Mouse (Mus musculus) kidney, adult 2 months (tissue): ENCODE data around the gene Ganab. TPM values are rescaled to one million over a fixed set of nuclear protein-coding genes. Genes with fewer than 3 reads are reported as not detected.

Source experiments
- DNase-seq: peaks from one replicate; pipeline ENCODE4 v3.0.0; 2021
- H3K27ac ChIP-seq: fragments of 200-500 bp; 2 replicates; pipeline ENCODE4 v1.5.1; 2012; ENCODE audit warnings: low read depth, low read length, control low read depth, inconsistent platforms; ENCODE audit not compliant: insufficient read depth
- H3K27me3 ChIP-seq: fragments of 200-500 bp; replicated peaks from 2 replicates; pipeline ENCODE4 v1.6.1; 2012; ENCODE audit warnings: mild to moderate bottlenecking, moderate library complexity, low read length, inconsistent platforms; ENCODE audit not compliant: control insufficient read depth, insufficient read depth
- H3K36me3 ChIP-seq: fragments of 200-500 bp; 2 replicates; pipeline ENCODE4 v1.6.1; 2012; ENCODE audit warnings: mild to moderate bottlenecking, moderate library complexity, low read length, inconsistent platforms; ENCODE audit not compliant: control insufficient read depth, insufficient read depth
- H3K4me1 ChIP-seq: fragments of 200-500 bp; 2 replicates; pipeline ENCODE4 v1.6.1; 2011; ENCODE audit warnings: low read length; ENCODE audit not compliant: control insufficient read depth, insufficient read depth
- H3K4me3 ChIP-seq: fragments of 200-500 bp; 2 replicates; pipeline ENCODE4 v1.5.1; 2011; ENCODE audit warnings: mild to moderate bottlenecking, low read depth, low read length, control low read depth; ENCODE audit not compliant: insufficient read depth
- CTCF ChIP-seq: fragments of 200-500 bp; conservative IDR thresholded peaks from 2 replicates; pipeline ENCODE4 v1.5.1; 2011; ENCODE audit warnings: low read depth, mild to moderate bottlenecking, control low read depth, low read length, moderate library complexity, mixed read lengths; ENCODE audit not compliant: insufficient read depth, insufficient read length
- POLR2A ChIP-seq: fragments of 200-500 bp; IDR thresholded peaks from one replicate; pipeline ENCODE4 v1.6.1; 2011; ENCODE audit warnings: low read depth, low read length, control low read depth
- WGBS: fragments of 180-500 bp; shearing (Covaris S2); methylation state at CpG from one replicate; pipeline ENCODE4 v1.1.7; 2018; 5-methylcytosine and 5-hydroxymethylcytosine counted together
- polyA plus RNA-seq: library from polyadenylated mRNA; depleted of rRNA; stranded (reverse); fragments of >200 nt; gene quantifications from 2 replicates; pipeline ENCODE4 v1.2.3, GENCODE M21; 2012; rRNA removed

The Ganab gene
- 130 and 136 TPM in 2 replicates for polyA plus RNA-seq

GRCm38 (mm10) chr19:8897865-8898495 is at the start of gene Ganab:
Ganab (plus strand) TSS chr19:8898071.
- Histone ChIP-seq H3K4me1 (no peaks in the 10 kb centered on the region; the same call in 1 of the 2 replicates), H3K4me3 (peak within 1 kb of the TSS; percentile 88), H3K36me3 (no peaks in the 10 kb centered on the region; the same call in none of the 2 replicates), H3K27me3 (no peaks in the 10 kb centered on the region), H3K27ac (peak within 1 kb of the TSS; percentile 83)
- under 1% methylated on average over 53 of the region's 53 CpGs for WGBS
- TF ChIP-seq CTCF, result no peak
- TF ChIP-seq POLR2A, result peak; percentile 75
- DNase-seq, result peak; percentile 98

- no peaks in the 10 kb centered on the region for H3K27me3 ChIP-seq
Observed at GRCm38 (mm10) chr19:8848356-8848755, 49.5 kb upstream of the Ganab start.

GRCm38 (mm10) chr19:8850402-8850901 is 47.4 kb upstream of the Ganab start, which contains the start of gene Lrrn4cl:
Lrrn4cl (plus strand) TSS chr19:8850768.
- 17% methylated on average over 7 of the region's 7 CpGs for WGBS
- peaks cover 1% of the 10 kb centered on the region; the same call in 1 of the 2 replicates for H3K36me3 ChIP-seq
- no peaks in the 10 kb centered on the region for H3K4me1 ChIP-seq
- H3K27me3 ChIP-seq, result no peaks in the 10 kb centered on the region
- DNase-seq, result peak; percentile 30
- no peak within 1 kb of the TSS for H3K27ac ChIP-seq
- TF ChIP-seq POLR2A (no peak), CTCF (no peak)
- no peak within 1 kb of the TSS for H3K4me3 ChIP-seq

More at GRCm38 (mm10) chr19:8848356-8848755, 49.5 kb upstream of the Ganab start:
- TF ChIP-seq CTCF (no peak), POLR2A (no peak)
- WGBS, result 53% methylated on average over 5 of the region's 5 CpGs
- no peak overlapping the region for H3K4me3 ChIP-seq
- H3K27ac ChIP-seq, result no peak overlapping the region
- DNase-seq, result no peak
- no peaks in the 10 kb centered on the region for H3K4me1 ChIP-seq
- peaks cover 1% of the 10 kb centered on the region; the same call in 1 of the 2 replicates for H3K36me3 ChIP-seq

- Histone ChIP-seq H3K27me3 (no peaks in the 10 kb centered on the region), H3K36me3 (peaks cover under 1% of the 10 kb centered on the region; the same call in 1 of the 2 replicates), H3K4me1 (no peaks in the 10 kb centered on the region), H3K4me3 (no peak overlapping the region), H3K27ac (no peak overlapping the region)
- no peak for DNase-seq
- 68% methylated on average over 7 of the region's 7 CpGs for WGBS
- 0 out of 2 replicates have a peak, but pooled peaks have one; percentile 22 for TF ChIP-seq CTCF
- TF ChIP-seq POLR2A, result no peak
Observed at GRCm38 (mm10) chr19:8851639-8852038, 46.2 kb upstream of the Ganab start.

GRCm38 (mm10) chr19:8852236-8852928 is 45.5 kb upstream of the Ganab start:
- WGBS, result 67% methylated on average over 10 of the region's 10 CpGs
- H3K27me3 ChIP-seq, result no peaks in the 10 kb centered on the region
- H3K4me1 ChIP-seq, result no peaks in the 10 kb centered on the region
- no peak for DNase-seq
- no peak overlapping the region for H3K4me3 ChIP-seq
- TF ChIP-seq POLR2A, result no peak
- TF ChIP-seq CTCF, result no peak
- H3K36me3 ChIP-seq, result no peaks in the 10 kb centered on the region
- no peak overlapping the region for H3K27ac ChIP-seq

- H3K4me3 ChIP-seq, result no peak overlapping the region
- H3K4me1 ChIP-seq, result no peaks in the 10 kb centered on the region
- TF ChIP-seq POLR2A (no peak), CTCF (no peak)
- H3K27me3 ChIP-seq, result no peaks in the 10 kb centered on the region
- DNase-seq, result no peak
- H3K27ac ChIP-seq, result no peak overlapping the region
- H3K36me3 ChIP-seq, result no peaks in the 10 kb centered on the region
- 76% methylated on average over 3 of the region's 3 CpGs for WGBS
Observed at GRCm38 (mm10) chr19:8853117-8853516, 44.8 kb upstream of the Ganab start.

GRCm38 (mm10) chr19:8857689-8858088 is 40.2 kb upstream of the Ganab start:
- no peak overlapping the region for H3K27ac ChIP-seq
- 26% methylated on average over 4 of the region's 4 CpGs for WGBS

More at GRCm38 (mm10) chr19:8857689-8858088, 40.2 kb upstream of the Ganab start:
- peak; percentile 66 for DNase-seq
- Histone ChIP-seq H3K4me1 (no peaks in the 10 kb centered on the region), H3K27me3 (no peaks in the 10 kb centered on the region), H3K4me3 (no peak overlapping the region), H3K36me3 (no peaks in the 10 kb centered on the region)
- peak; percentile 86 for TF ChIP-seq CTCF
- no peak for TF ChIP-seq POLR2A
